Mouse (Mus musculus) retina, postnatal 7 days (tissue): ENCODE data around the gene Gm10392.
"Not testable (repeated sequence)": the region's sequence is repeated elsewhere in the genome, so short reads cannot be mapped to it uniquely, and the experiment has no call there.

Source experiments
- DNase-seq: peaks from one replicate; pipeline ENCODE4 v3.0.0-alpha.2; 2012; ENCODE audit warnings: low read depth, low spot score

The Gm10392 gene

GRCm38 (mm10) chr11:77519043-77519442 is at the start of gene Gm10392:
Gene Gm10392 (minus strand): TSS chr11:77519198.
- DNase-seq: no peak

GRCm38 (mm10) chr11:77545261-77545660 is 26.3 kb upstream of the Gm10392 start:
- no peak for DNase-seq

GRCm38 (mm10) chr11:77532202-77532846 is 13.3 kb upstream of the Gm10392 start:
- no peak for DNase-seq

GRCm38 (mm10) chr11:77530862-77531261 is 11.9 kb upstream of the Gm10392 start:
- DNase-seq: no peak

GRCm38 (mm10) chr11:77529644-77530043 is 10.6 kb upstream of the Gm10392 start:
- no peak for DNase-seq

GRCm38 (mm10) chr11:77528420-77528819 is 9.4 kb upstream of the Gm10392 start:
- DNase-seq: not testable (repeated sequence)

- no peak for DNase-seq
Observed at GRCm38 (mm10) chr11:77525804-77526486, 6.9 kb upstream of the Gm10392 start.

GRCm38 (mm10) chr11:77520601-77521529 is 1.9 kb upstream of the Gm10392 start:
- no peak for DNase-seq

GRCm38 (mm10) chr11:77518051-77518798 is 773 bp downstream of the Gm10392 start:
- DNase-seq: no peak

- DNase-seq: no peak
Observed at GRCm38 (mm10) chr11:77516553-77517425, 2.2 kb downstream of the Gm10392 start.

- DNase-seq: no peak
Observed at GRCm38 (mm10) chr11:77515637-77516552, 3.1 kb downstream of the Gm10392 start, which contains the start of gene Trp53i13. Gene Trp53i13 (minus strand): TSS chr11:77515980.

- DNase-seq: no peak
Observed at GRCm38 (mm10) chr11:77514832-77515636, 4.0 kb downstream of the Gm10392 start, which contains the start of gene Abhd15. Gene Abhd15 (plus strand): TSS chr11:77515121.

- DNase-seq: no peak
Observed at GRCm38 (mm10) chr11:77514281-77514831, 4.6 kb downstream of the Gm10392 start.

GRCm38 (mm10) chr11:77513811-77514170 is 5.2 kb downstream of the Gm10392 start:
- DNase-seq: no peak

- DNase-seq: peak; percentile 72
Observed at GRCm38 (mm10) chr11:77512891-77513810, 5.8 kb downstream of the Gm10392 start.

- DNase-seq: no peak
Observed at GRCm38 (mm10) chr11:77511336-77511735, 7.7 kb downstream of the Gm10392 start.
